Mouse (Mus musculus) limb, embryonic 10.5 days (tissue): ENCODE data around the gene Cytip. TPM values are rescaled to one million over a fixed set of nuclear protein-coding genes. Genes with fewer than 3 reads are reported as not detected.
A peak's percentile ranks its signal among the peaks of the same experiment; 100 is the strongest.

Experiments used
- DNase-seq: peaks from one replicate; pipeline ENCODE4 v3.0.0-alpha.2; 2017; ENCODE audit warnings: low spot score
- H3K27ac ChIP-seq: fragments of 300-500 bp; sonication (generic); 2 replicates; pipeline ENCODE4 v1.5.1; 2016; ENCODE audit warnings: mild to moderate bottlenecking
- H3K27me3 ChIP-seq: fragments of 300-500 bp; sonication (generic); 2 replicates; pipeline ENCODE4 v1.6.1; 2016; ENCODE audit warnings: low read depth, mild to moderate bottlenecking; ENCODE audit not compliant: poor library complexity, severe bottlenecking
- H3K36me3 ChIP-seq: fragments of 300-500 bp; sonication (generic); 2 replicates; pipeline ENCODE4 v1.6.1; 2016; ENCODE audit warnings: mild to moderate bottlenecking, moderate library complexity
- H3K4me1 ChIP-seq: fragments of 300-500 bp; sonication (generic); 2 replicates; pipeline ENCODE4 v1.6.1; 2016
- H3K4me3 ChIP-seq: fragments of 300-500 bp; sonication (generic); 2 replicates; pipeline ENCODE4 v1.5.1; 2016; ENCODE audit warnings: mild to moderate bottlenecking, moderate library complexity
- H3K9me3 ChIP-seq: fragments of 300-500 bp; sonication (generic); replicated peaks from 2 replicates; pipeline ENCODE4 v1.6.1; 2016; ENCODE audit warnings: mild to moderate bottlenecking
- WGBS: fragments of 180-500 bp; shearing (Covaris S2); methylation state at CpG from one replicate; pipeline ENCODE4 v1.1.7; 2016; 5-methylcytosine and 5-hydroxymethylcytosine counted together
- polyA plus RNA-seq: library from polyadenylated mRNA; unstranded; fragments of >200 nt; fragmentation: Nextera tagmentation; extraction: Ambion mirVana; gene quantifications from 2 replicates; pipeline ENCODE4 v1.2.1, GENCODE M21; 2016

Cytip gene
- polyA plus RNA-seq = 0.23 and 0.26 TPM in 2 replicates

DNA sequence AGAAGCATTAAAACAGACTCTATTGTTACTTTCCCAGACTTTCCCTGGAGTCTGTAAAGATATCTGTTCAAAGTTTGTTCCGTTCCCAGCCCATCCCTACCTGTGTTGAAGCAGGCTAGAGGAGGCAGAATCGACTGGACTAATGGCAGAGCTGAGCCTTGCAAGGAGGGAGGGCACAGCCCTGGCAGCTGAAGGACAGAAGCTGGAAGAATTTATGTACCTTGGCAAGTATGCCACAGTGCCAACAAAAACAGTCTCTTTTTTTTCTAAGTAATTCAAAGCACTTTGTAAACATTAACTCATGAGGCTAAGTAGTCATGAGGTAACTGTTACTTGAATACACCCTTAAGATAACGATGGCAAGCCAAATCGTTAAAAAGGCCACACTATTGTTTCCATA, at the start of gene Cytip:
Gene Cytip (minus strand): TSS at position 187 of the 400 bp plus-strand sequence.
- Histone ChIP-seq H3K9me3 (no peaks in the 10 kb centered on the region), H3K4me1 (no peaks in the 10 kb centered on the region), H3K27me3 (no peaks in the 10 kb centered on the region), H3K36me3 (no peaks in the 10 kb centered on the region), H3K27ac (no peak within 1 kb of the TSS), H3K4me3 (no peak within 1 kb of the TSS)
- no peak for DNase-seq
- WGBS = 80% methylated on average over 4 of the region's 4 CpGs

DNA sequence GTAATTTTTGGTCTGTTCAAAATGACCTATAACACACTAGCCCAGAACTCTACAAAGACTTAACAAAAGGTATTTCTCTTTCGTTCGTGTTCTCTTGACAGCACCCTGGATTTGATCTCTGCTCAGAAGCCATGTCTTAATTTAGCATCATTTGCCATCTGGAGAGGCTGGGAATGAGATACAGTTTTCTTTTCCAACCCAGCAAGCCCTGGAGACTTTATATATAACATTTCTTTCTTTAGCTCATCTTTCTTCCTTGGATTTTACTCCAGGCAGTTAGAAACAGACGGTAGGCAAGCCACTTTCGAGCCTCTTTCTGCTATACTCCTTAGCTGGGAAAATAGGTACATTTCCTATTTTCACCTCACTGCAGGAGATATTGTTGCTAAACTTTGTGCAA, 45.3 kb upstream of the Cytip start:
- Histone ChIP-seq H3K4me1 (no peaks in the 10 kb centered on the region), H3K27ac (no peak overlapping the region), H3K4me3 (no peak overlapping the region), H3K27me3 (no peaks in the 10 kb centered on the region), H3K36me3 (no peaks in the 10 kb centered on the region), H3K9me3 (no peaks in the 10 kb centered on the region)
- DNase-seq = no peak
- WGBS = 88% methylated on average over 4 of the region's 4 CpGs

DNA sequence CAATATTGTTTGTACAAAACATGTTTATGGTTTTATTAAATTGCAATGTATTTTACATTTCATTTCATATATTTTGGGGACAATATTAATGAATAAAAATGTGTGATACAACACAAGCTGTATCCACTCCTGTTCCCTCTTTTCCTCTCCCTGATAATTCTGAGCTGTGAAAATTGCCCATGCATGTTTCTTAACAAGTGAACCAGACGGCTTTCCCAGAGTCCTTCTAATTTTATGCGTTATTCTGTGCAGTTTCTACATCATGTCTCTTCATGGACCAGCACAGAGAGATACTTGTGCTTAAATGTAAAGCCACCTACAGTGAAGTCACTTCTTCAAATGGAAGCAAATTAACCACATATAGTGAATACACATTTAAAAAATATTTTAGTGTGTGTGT, 42.2 kb upstream of the Cytip start:
- Histone ChIP-seq H3K27ac (no peak overlapping the region), H3K36me3 (no peaks in the 10 kb centered on the region), H3K4me3 (no peak overlapping the region), H3K27me3 (no peaks in the 10 kb centered on the region), H3K9me3 (no peaks in the 10 kb centered on the region), H3K4me1 (no peaks in the 10 kb centered on the region)
- DNase-seq = no peak
- WGBS = 87% methylated on average over 2 of the region's 2 CpGs

DNA sequence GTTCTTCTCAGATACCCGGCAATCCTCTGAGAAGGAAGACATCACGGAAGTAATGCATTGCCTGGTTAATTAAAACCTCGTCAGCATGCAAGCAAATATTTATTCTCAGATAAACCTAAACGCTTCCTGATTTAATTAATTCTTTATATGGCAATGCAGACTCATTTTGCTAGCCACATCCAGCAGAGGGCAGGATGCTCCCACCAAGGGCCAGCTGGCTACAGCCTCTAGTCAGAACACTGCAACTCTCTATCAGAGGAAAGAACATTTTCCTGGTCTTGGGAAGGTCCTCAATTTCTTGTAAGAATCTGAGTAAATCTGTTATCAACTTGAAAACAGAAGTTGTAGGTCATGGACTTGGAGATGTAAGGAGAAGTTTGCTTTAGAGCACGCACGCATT, 4.1 kb upstream of the Cytip start:
- WGBS = 83% methylated on average over 6 of the region's 6 CpGs
- Histone ChIP-seq H3K27ac (no peak overlapping the region), H3K4me3 (no peak overlapping the region), H3K27me3 (no peaks in the 10 kb centered on the region), H3K36me3 (no peaks in the 10 kb centered on the region), H3K9me3 (no peaks in the 10 kb centered on the region), H3K4me1 (no peaks in the 10 kb centered on the region)
- DNase-seq = peak; percentile 39

DNA sequence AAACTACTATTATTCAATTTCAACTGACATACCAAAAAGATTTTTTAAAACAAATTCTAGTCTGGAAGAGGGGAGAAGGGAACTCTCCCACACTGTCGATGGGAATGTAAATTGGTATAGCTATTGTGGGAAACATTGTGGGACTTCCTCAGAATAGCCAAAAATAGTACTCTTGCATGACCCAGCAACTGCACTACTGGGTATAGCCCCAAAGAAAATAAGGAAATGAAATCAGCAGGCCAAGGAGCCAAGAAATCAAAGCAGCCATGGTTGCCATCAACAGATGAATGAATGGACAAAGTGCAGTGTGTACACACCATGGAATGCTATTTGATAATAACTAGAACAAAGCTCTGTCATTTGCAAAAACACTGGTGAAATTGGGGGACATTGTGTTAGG, 1.5 kb upstream of the Cytip start:
- H3K9me3 ChIP-seq = no peaks in the 10 kb centered on the region
- H3K36me3 ChIP-seq = no peaks in the 10 kb centered on the region
- WGBS = 88% methylated on average over 1 of the region's 1 CpGs
- no peak overlapping the region for H3K27ac ChIP-seq
- no peaks in the 10 kb centered on the region for H3K27me3 ChIP-seq
- no peak overlapping the region for H3K4me3 ChIP-seq
- no peak for DNase-seq
- no peaks in the 10 kb centered on the region for H3K4me1 ChIP-seq

- no peaks in the 10 kb centered on the region for H3K9me3 ChIP-seq
- H3K4me1 ChIP-seq = no peaks in the 10 kb centered on the region
- WGBS = 92% methylated on average over 10 of the region's 10 CpGs
- no peak overlapping the region for H3K27ac ChIP-seq
- H3K27me3 ChIP-seq = no peaks in the 10 kb centered on the region
- H3K4me3 ChIP-seq = no peak overlapping the region
- no peaks in the 10 kb centered on the region for H3K36me3 ChIP-seq
- DNase-seq = no peak
Observed at GRCm38 (mm10) chr2:58194422-58195115, 763 bp downstream of the Cytip start.

DNA sequence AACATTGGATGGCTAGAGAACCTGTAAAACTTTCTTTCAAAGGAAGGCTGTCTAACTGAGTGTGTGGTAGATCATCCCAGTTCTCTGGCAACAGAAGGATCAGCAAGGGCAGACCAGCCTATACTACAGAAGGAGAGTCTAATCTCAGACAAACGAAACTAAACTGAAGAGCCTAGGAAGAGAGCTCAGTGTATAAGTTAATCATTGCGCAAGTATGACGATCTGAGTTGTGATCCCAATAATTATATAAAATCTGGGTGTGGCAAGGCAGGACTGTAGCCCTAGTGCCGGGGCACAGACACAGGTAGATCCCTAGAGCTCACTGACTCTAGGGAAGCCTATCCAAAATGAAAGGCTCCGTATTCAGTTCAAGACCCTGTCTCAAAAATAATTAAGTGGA, 3.2 kb downstream of the Cytip start:
- H3K27ac ChIP-seq = no peak overlapping the region

DNA sequence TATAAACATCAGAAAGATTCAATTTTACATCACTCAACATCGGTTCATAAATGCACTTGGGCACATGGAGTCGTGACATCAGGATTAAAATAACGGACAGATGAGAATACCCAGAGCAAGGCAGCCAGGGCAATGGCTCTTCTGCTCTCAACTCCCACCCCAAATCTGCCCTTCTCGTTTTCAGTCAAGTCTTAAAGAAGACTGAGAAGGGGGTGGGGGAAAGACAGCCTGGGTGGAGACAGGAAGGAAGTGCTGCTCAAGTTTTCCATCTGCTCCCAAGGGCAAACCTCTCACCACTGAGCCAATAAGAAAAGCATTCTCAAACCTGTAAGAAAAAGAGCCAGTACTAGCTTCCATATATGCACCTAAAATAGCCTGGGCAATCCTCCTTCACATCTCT, 5.8 kb downstream of the Cytip start:
- Histone ChIP-seq H3K36me3 (no peaks in the 10 kb centered on the region), H3K4me1 (no peaks in the 10 kb centered on the region), H3K9me3 (no peaks in the 10 kb centered on the region), H3K4me3 (no peak overlapping the region), H3K27me3 (no peaks in the 10 kb centered on the region), H3K27ac (no peak overlapping the region)
- whole genome bisulfite sequencing = 77% methylated on average over 4 of the region's 4 CpGs
- no peak for DNase-seq

More for the DNA sequence above, 3.2 kb downstream of the Cytip start:
- H3K4me3 ChIP-seq = no peak overlapping the region
- H3K4me1 ChIP-seq = no peaks in the 10 kb centered on the region
- H3K36me3 ChIP-seq = no peaks in the 10 kb centered on the region
- WGBS = 94% methylated on average over 5 of the region's 5 CpGs
- H3K27me3 ChIP-seq = no peaks in the 10 kb centered on the region
- H3K9me3 ChIP-seq = no peaks in the 10 kb centered on the region
- DNase-seq = no peak

GRCm38 (mm10) chr2:58188903-58189302, 6.4 kb downstream of the Cytip start:
- Histone ChIP-seq H3K9me3 (no peaks in the 10 kb centered on the region), H3K27me3 (no peaks in the 10 kb centered on the region), H3K27ac (no peak overlapping the region), H3K4me3 (no peak overlapping the region), H3K4me1 (no peaks in the 10 kb centered on the region), H3K36me3 (no peaks in the 10 kb centered on the region)
- DNase-seq = no peak
- 54% methylated on average over 1 of the region's 1 CpGs for WGBS

GRCm38 (mm10) chr2:58187310-58188051, 7.9 kb downstream of the Cytip start:
- Histone ChIP-seq H3K4me1 (no peaks in the 10 kb centered on the region), H3K36me3 (no peaks in the 10 kb centered on the region), H3K27me3 (no peaks in the 10 kb centered on the region), H3K27ac (no peak overlapping the region), H3K4me3 (no peak overlapping the region), H3K9me3 (no peaks in the 10 kb centered on the region)
- DNase-seq = no peak
- 80% methylated on average over 8 of the region's 8 CpGs for WGBS

- Histone ChIP-seq H3K27me3 (no peaks in the 10 kb centered on the region), H3K36me3 (no peaks in the 10 kb centered on the region), H3K4me3 (no peak overlapping the region), H3K9me3 (no peaks in the 10 kb centered on the region), H3K27ac (no peak overlapping the region), H3K4me1 (no peaks in the 10 kb centered on the region)
- no peak for DNase-seq
- WGBS = 88% methylated on average over 2 of the region's 2 CpGs
Observed at GRCm38 (mm10) chr2:58184197-58184596, 11.1 kb downstream of the Cytip start.

DNA sequence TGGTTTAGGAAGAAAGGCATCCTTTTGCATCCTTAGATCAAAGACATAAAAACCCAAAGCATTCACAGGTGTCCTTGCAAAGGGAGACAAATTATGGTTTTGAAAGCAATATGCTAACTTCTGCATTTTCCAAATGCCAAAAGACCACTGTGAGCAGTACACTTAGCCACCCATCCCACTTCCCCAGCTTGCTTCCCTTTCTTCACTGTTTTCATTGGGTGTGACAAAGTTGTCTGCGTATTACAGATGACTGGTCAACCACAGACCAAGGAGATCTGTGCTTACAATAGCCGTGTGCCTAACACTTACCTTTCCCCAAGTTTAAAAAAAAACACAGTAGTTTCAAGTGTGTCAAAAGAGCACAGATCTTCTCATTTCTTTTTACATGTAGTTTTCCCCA, 11.7 kb downstream of the Cytip start:
- no peak for DNase-seq
- H3K36me3 ChIP-seq = no peaks in the 10 kb centered on the region
- WGBS = 87% methylated on average over 2 of the region's 2 CpGs
- H3K9me3 ChIP-seq = no peaks in the 10 kb centered on the region
- H3K4me3 ChIP-seq = no peak overlapping the region
- no peaks in the 10 kb centered on the region for H3K27me3 ChIP-seq
- H3K27ac ChIP-seq = no peak overlapping the region
- no peaks in the 10 kb centered on the region for H3K4me1 ChIP-seq

DNA sequence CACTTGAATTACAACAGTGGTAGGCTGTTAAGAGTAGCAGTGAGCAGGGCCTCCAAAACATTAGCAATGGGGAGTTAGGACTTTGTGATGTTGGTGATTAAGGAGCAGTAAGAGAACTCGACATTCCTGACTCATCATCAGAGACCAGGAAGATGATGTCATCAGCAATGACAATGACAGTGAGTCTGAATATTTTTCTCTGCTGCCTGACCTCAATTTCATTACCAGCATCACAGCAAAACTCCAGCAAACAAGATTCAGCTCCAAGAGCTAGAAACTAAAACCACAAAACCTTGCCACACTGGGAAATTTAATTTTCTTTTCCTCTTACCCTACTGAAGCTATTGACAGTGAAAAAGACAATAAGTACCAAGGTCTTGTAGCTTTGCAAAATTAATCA, 14.6 kb downstream of the Cytip start:
- H3K4me1 ChIP-seq = no peaks in the 10 kb centered on the region
- H3K27ac ChIP-seq = no peak overlapping the region
- H3K36me3 ChIP-seq = no peaks in the 10 kb centered on the region
- no peaks in the 10 kb centered on the region for H3K9me3 ChIP-seq
- H3K4me3 ChIP-seq = no peak overlapping the region
- WGBS = 82% methylated on average over 1 of the region's 1 CpGs
- no peaks in the 10 kb centered on the region for H3K27me3 ChIP-seq
- no peak for DNase-seq
